Mouse (Mus musculus) right cerebral cortex, postnatal 25 days (tissue): ENCODE measurements around the gene Anapc13.
A peak's percentile ranks its signal among the peaks of the same experiment; 100 is the strongest.

Source experiments
- DNase-seq: peaks from one replicate; pipeline ENCODE4 v3.0.0; 2022

Anapc13 gene

DNA sequence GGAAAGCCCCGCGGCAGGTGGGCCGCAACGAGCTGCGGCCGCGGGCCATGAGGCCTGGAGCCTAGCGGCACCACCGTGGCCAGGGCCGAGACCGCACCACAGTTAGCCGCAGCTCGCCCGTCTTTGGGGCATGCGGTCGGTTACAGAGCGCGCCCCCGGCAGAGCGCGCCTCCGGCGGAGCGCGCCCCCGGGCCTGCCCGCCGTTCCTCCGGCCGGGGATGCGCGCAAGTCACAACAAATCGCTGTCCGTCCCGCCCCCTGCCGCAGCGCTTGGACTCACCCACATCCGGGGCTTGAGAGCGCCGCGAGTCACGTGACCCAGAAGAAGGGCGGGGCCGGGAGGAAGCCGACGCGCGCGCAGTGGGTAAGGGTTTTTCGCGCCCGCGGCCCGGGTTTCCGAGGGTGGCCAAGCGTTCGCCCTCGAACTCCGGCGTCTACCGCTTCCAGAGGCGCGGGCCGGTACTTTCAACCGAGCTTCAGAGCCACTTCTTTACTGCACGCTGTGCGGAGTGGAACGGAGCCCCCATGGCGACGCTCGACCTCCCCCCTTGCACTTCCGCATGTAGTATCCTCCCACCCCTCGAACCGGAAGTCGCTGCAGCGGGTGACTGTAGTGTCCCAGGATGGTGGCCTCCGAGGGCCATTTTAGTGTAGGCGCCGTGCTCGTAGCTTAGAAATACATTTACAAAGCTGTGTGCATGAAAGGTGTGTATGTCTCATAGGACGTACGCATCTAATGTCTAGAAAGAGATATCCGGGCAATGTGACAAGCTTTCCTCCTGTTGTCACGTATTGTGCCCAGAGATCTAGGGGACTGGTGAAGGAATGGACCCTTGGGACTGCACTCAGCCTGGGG, at the start of gene Anapc13, which contains the start of gene Cep63:
Anapc13 (plus strand) TSS at position 314 of the 856 bp plus-strand sequence.
Cep63 (minus strand) TSS at position 552 of the 856 bp plus-strand sequence.
- peak; percentile 99 for DNase-seq

DNA sequence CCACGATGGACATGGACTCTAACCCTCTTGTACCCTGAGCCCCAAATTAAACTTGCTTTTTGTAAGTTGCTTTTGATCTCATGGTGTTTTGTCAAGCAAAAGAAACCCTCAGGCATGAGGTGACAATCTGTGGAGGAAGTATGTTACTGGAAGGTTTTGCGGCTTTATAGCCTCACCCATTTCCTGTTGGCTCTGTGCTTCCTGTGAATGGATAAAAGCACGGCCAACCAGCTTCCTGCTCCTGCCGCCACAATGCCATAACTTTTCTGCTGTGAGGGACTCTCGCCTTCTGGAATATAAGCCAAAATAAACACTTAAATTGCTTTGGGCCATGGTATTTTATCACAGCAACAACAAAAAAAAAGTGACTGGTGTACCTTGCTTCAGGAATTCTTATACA, 48.6 kb upstream of the Anapc13 start:
- no peak for DNase-seq

DNA sequence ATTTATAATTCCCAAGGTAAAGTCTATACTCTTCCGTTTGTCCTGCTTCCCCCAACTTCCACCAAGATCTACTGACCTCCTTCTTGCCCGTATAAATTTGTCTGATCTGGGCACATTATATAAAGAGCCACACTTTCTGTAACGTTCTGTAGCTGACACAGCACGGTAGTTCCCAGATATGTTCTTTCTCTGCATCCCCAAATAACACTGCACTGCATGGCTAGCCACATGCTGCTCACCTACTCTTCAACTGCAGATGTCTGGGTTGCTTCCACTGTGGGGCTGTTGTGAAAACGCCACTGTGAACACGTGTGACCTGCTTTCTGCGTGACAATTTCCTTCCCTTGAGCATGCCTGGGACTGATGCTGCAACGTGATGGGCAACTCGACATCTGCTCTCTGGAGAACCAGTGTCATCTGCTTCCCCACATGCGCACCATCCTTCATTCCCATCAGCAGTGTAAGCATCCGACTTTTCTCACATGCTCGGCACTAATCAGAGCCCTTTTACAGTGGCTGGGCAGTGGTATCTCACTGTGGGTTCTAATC, 44.1 kb upstream of the Anapc13 start:
- DNase-seq: peak; percentile 7

GRCm38 (mm10) chr9:102587347-102587746, 38.7 kb upstream of the Anapc13 start:
- no peak for DNase-seq

- DNase-seq: no peak
Measured at GRCm38 (mm10) chr9:102594667-102595393, 31.3 kb upstream of the Anapc13 start.

GRCm38 (mm10) chr9:102595662-102596436, 30.2 kb upstream of the Anapc13 start:
- no peak for DNase-seq

DNA sequence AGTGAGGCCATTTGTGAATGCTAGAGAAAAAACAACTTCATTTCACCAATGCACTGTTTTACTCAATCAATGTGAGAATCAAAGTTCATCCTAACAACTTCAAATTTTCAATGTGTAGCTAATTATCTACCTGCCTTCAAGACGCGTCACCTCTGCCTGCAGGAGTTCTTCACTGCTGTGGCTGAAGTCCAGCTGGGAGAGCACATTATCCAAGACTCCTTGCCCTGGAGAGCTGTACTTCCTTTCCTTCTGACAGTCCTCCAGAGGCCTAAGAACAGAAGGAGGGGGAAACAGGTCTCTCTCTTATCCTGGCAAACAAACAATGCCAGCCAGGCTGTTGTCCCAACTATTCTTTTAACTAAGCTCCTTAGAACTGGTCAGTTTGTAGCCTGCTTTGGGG, 24.9 kb upstream of the Anapc13 start:
- no peak for DNase-seq

DNA sequence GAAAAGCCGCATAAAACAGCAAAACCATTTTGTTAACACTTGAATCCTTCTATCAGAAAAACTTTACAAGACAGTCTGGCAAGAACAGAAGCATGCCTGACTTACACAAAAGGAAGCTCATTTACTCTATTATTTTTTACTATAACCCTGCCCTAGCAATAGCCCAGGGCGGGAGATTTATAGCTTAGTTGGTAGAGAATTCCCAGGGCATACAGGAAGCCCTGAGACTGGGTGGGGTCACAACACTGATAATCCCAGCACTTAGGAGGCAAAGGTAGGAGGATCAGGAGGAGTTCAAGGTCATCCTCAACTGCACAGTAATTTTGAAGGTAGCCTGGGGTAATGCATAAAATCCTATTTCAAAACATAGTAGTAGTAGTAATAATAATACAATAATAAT, 24.4 kb upstream of the Anapc13 start:
- DNase-seq: no peak

DNA sequence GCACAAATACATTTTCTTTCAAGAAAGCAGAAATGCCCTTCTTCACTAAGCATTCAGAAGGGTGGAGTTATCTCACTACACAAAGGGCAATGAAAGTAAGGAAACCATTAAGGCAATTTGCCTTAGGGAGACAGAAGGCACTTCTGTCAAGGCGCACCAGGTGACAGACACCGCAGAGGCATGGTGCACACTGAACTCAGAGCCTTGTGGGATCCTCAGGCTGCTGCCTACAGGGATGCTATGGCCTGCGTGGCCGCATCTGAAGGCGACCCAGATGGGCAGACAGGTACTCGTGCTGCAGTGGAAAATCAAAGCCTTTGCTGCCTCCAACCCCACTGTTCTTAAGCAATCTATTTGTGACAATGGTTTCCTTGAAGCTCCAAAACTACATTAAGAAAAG, 20.9 kb upstream of the Anapc13 start:
- DNase-seq: no peak

DNA sequence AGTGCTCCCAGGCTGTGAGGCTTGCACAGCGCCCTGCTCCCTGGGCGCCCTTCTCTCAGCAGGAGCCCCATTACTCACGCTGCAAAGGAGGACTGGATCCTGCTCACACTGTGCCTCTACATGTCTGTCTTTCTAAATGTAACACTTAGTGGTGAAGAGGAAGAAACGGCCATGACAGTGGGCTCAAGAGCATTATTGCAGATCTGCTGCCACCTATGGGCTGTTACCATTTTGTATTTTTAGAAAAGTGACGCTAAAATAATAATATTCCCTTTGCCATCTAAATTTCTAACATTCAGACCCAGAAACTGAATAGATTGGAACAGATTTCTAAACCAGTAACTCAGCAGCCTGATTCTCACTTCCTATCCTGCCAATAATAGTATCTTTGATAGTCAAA, 18.6 kb upstream of the Anapc13 start:
- DNase-seq: no peak

DNA sequence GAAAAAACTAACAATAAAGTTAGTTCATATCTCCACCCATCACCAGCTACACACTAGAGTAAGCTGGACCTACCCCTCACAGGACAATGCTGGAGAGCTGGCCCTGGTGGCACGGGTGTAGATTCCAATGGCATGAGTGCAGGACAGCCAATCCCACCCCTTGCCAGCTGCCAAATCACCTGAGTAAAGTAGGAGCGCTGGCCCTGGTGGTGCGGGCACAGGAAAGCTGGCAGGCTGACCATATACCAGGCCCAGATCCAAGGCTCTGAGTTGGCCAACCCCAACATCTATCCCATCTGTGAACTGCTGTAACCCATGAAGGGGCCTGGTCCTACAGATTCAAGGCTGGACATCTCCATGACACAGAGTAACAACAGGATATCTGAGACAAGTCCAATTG, 16.9 kb upstream of the Anapc13 start:
- DNase-seq: no peak

- DNase-seq: no peak
Measured at GRCm38 (mm10) chr9:102615071-102615470, 11.0 kb upstream of the Anapc13 start.

GRCm38 (mm10) chr9:102616267-102616666, 9.8 kb upstream of the Anapc13 start:
- no peak for DNase-seq

- DNase-seq: no peak
Measured at GRCm38 (mm10) chr9:102621385-102621784, 4.7 kb upstream of the Anapc13 start.

GRCm38 (mm10) chr9:102622192-102622857, 3.8 kb upstream of the Anapc13 start:
- DNase-seq: no peak

- DNase-seq: no peak
Measured at GRCm38 (mm10) chr9:102622876-102623275, 3.2 kb upstream of the Anapc13 start.

DNA sequence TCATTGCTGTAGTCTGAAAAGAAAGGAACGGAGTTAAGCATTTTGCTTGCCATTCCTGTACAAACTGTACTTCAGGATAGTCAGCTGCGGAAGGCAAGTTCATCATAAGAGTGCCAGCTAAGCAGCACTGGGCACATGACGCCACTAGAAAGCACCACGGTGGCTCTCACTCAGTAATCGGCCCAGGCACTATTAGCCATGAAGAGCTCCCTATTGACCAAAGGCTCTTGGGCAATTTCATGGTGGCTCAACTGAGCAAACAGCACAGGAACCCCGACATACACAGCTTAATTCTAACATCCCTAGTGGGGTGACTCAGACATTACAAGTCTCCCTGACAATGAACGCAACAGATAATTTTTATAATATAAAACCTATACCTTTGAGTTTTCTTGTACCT, 2.5 kb upstream of the Anapc13 start:
- no peak for DNase-seq

DNA sequence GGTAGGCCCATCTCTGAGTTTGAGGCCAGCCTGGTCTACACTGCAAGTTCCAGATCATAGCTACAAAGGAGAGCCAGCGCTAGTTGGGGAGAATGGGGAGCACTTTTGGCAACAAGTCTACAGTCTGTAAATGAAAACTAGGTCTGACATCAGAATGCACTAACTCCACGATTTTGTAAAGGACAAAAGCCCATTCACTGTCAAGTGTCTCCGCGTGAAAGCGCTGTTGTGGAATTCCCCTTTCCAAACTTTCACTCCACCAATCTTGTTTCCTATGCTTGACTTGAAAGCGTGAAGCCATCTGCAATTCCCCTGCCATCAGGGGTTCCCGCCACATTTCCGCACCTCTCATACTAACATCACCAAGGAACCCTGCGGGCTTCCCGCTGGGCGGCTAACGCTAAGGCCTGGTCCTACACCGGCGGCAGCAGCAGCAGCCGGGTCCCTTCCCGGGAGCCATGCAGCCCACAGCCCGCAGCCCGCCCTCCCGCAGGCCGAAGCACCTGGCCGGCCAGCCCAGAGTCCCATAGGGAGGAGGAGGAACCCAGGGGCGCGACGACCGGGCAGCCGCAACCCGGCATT, 604 bp upstream of the Anapc13 start:
- no peak for DNase-seq

- no peak for DNase-seq
Measured at GRCm38 (mm10) chr9:102626839-102627225, 736 bp downstream of the Anapc13 start.

GRCm38 (mm10) chr9:102627442-102627841, 1.3 kb downstream of the Anapc13 start:
- no peak for DNase-seq

DNA sequence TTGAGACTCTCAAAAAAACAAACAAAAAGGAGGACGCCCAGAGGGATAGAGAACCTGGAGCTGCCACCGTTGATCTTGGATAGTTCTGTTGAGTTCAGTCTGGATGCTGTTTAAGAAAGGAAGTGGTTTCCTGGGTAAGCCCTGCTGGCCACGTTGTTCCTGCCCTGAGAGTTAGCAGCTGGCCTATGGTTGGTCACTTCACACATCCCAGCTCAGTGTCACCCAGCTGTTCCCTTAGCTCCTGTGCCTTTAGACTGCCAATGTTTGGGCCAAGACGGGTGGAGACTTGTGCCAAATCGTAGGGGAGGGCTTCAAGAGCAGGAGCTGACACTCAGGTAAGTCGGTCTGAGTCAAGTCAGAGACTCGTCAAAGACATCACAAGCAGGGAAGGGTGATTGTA, 3.0 kb downstream of the Anapc13 start:
- DNase-seq: no peak

DNA sequence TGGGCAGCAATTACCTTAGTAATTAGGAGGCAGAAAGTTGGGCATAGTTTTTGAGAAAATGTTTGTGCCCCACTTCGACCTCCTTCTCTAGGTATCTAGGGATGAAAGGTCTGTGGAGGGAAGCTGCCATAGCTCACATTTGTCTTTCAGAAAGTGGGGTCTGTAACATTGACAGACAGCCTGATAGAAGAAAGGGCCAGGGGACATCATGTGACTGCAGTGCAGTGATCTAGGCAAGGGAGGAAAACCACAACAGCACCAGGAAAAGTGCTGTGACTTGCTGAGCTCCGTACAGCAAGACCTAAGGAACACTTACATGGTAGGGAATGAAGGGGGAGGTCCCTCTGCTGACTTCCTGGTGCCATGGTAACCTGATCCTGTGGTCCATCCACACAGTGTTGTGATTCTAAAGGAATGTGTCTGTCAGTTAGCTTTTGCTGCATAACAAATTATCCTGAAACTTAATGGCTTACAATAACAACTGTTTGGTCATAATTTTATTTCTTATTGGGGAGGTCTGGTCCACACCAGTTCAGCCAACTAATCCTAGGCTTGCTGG, 5.6 kb downstream of the Anapc13 start:
- DNase-seq: no peak
